Mouse (Mus musculus): ENCODE results near the gene Nfkbib. TPM values are rescaled to one million over a fixed set of nuclear protein-coding genes. Genes with fewer than 3 reads are reported as not detected.
A peak's percentile ranks its signal among the peaks of the same experiment; 100 is the strongest.

Gene Nfkbib
- polyA plus RNA-seq, 1 experiment from 2014 or later, result 29.5 TPM

DNA sequence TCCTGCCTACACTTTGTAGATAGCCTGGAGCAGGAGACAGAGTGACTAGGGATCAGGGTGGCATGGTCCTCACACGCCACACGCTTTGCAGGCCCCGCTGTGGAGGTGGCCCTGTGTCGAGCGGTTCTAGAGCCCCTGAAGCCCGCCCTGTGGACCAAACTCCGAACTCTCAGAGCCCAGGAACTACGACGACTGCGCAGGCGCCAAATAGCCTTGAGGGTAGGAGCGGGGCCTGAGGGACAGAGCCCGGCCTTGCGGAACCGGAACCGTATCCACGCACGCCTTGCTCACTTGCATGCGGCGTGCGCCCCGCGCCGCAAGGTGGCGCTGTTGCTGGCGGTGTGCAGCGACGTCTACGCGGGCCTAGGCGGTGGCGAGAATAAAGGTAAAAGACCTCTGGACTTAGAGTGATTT is 29.3 kb upstream of the Nfkbib start:
- Histone ChIP-seq H3K4me3 (ENCODE audit: control insufficient read depth in 1 of 2, insufficient read depth in 1 of 2, low read depth in 1 of 2, low read length in 2 of 2) (peak overlapping the region; percentile 13 to 22; a peak in 3 of 4 replicates), H3K9ac (ENCODE audit: low read length) (peak overlapping the region; percentile 64), H3K27me3 (ENCODE audit: control insufficient read depth, insufficient read depth, low read length) (no peaks in the 10 kb centered on the region), H3K9me3 (ENCODE audit: control insufficient read depth, low read length) (no peaks in the 10 kb centered on the region), H3K36me3 (ENCODE audit: control insufficient read depth, insufficient read depth, low read length) (no peaks in the 10 kb centered on the region), H3K27ac (replicated peaks in 1 of 2; ENCODE audit: control insufficient read depth in 1 of 2, insufficient read depth in 1 of 2, low read depth in 2 of 2, low read length in 2 of 2) (peak overlapping the region; percentile 12 to 51; a peak in 3 of 4 replicates), H3K4me1 (ENCODE audit: control insufficient read depth in 2 of 2, insufficient read depth in 2 of 2, low read length in 2 of 2) (peaks cover 6 to 11% of the 10 kb centered on the region in 2 experiments; a peak in 3 of 4 replicates), H3K4me2 (ENCODE audit: low read length) (peak overlapping the region; percentile 55)
- ATAC-seq (ENCODE audit: insufficient number of reproducible peaks, insufficient read depth, low FRiP score, low read depth), result peak; percentile 59
- 14% methylated on average over 32 of the region's 32 CpGs for WGBS

DNA sequence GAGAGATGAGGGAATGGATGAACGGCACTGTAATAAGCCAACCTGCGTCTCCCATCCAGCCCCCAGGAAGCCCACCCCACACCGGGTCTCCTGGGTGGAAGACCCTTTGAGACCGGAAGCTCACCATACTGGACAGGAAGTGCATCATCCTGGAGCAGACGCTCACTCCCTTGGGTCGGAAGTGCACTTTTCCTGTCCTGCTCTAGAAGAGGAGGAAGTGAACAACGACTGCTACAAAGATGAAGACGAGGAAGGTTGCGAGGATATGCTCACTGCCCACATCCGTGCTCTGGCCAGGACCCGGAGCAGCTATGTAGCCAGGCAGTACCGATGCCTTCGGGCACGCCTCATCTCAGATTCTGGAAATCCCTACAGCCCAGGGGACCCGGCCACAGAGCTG is 28.5 kb upstream of the Nfkbib start:
- H3K9me3 ChIP-seq (ENCODE audit: control insufficient read depth, low read length), result no peaks in the 10 kb centered on the region
- WGBS, result 57% methylated on average over 15 of the region's 15 CpGs
- H3K36me3 ChIP-seq (ENCODE audit: control insufficient read depth, insufficient read depth, low read length), result no peaks in the 10 kb centered on the region
- peaks cover 3 to 9% of the 10 kb centered on the region in 2 experiments; a peak in 3 of 4 replicates for H3K4me1 ChIP-seq (ENCODE audit: control insufficient read depth in 2 of 2, insufficient read depth in 2 of 2, low read length in 2 of 2)
- peak overlapping the region in 1 of 2 experiments; percentile 13; a peak in 1 of 4 replicates for H3K4me3 ChIP-seq (ENCODE audit: control insufficient read depth in 1 of 2, insufficient read depth in 1 of 2, low read depth in 1 of 2, low read length in 2 of 2)
- 0 out of 2 replicates have a peak overlapping the region, but pooled peaks have one; percentile 64 for H3K9ac ChIP-seq (ENCODE audit: low read length)
- no peaks in the 10 kb centered on the region for H3K27me3 ChIP-seq (ENCODE audit: control insufficient read depth, insufficient read depth, low read length)
- no peak for ATAC-seq (ENCODE audit: insufficient number of reproducible peaks, insufficient read depth, low FRiP score, low read depth)
- H3K27ac ChIP-seq (replicated peaks in 1 of 2; ENCODE audit: control insufficient read depth in 1 of 2, insufficient read depth in 1 of 2, low read depth in 2 of 2, low read length in 2 of 2), result peak overlapping the region; percentile 25 to 51; a peak in 2 of 4 replicates
- peak overlapping the region; percentile 55 for H3K4me2 ChIP-seq (ENCODE audit: low read length)

DNA sequence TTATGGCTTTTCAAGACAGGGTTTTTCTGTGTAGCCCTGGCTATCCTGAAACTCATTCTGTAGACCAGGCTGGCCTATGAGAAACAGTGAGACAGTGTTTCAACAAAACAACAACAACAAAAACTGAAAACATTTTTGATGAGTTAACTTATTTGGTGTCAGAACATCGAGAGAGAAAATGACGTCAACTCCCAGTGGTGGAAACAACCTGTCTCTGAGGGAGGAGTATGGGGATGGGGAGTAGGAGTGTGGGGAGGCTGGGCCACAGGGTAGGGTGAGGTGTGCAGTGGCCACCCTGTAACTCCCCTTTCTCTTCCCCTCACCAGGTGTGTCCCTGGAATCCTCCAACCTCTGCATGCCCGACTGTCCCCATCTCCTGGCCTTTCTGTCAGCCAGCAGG is 27.2 kb upstream of the Nfkbib start:
- no peak overlapping the region for H3K9ac ChIP-seq (ENCODE audit: low read length)
- 80% methylated on average over 3 of the region's 3 CpGs for WGBS
- no peaks in the 10 kb centered on the region for H3K27me3 ChIP-seq (ENCODE audit: control insufficient read depth, insufficient read depth, low read length)
- peaks cover 3 to 9% of the 10 kb centered on the region in 2 experiments; a peak in 3 of 4 replicates for H3K4me1 ChIP-seq (ENCODE audit: control insufficient read depth in 2 of 2, insufficient read depth in 2 of 2, low read length in 2 of 2)
- no peak overlapping the region for H3K4me3 ChIP-seq (ENCODE audit: control insufficient read depth in 1 of 2, insufficient read depth in 1 of 2, low read depth in 1 of 2, low read length in 2 of 2)
- H3K4me2 ChIP-seq (ENCODE audit: low read length), result no peak overlapping the region
- ATAC-seq (ENCODE audit: insufficient number of reproducible peaks, insufficient read depth, low FRiP score, low read depth), result no peak
- no peaks in the 10 kb centered on the region for H3K9me3 ChIP-seq (ENCODE audit: control insufficient read depth, low read length)
- no peaks in the 10 kb centered on the region for H3K36me3 ChIP-seq (ENCODE audit: control insufficient read depth, insufficient read depth, low read length)
- H3K27ac ChIP-seq (replicated peaks in 1 of 2; ENCODE audit: control insufficient read depth in 1 of 2, insufficient read depth in 1 of 2, low read depth in 2 of 2, low read length in 2 of 2), result no peak overlapping the region

DNA sequence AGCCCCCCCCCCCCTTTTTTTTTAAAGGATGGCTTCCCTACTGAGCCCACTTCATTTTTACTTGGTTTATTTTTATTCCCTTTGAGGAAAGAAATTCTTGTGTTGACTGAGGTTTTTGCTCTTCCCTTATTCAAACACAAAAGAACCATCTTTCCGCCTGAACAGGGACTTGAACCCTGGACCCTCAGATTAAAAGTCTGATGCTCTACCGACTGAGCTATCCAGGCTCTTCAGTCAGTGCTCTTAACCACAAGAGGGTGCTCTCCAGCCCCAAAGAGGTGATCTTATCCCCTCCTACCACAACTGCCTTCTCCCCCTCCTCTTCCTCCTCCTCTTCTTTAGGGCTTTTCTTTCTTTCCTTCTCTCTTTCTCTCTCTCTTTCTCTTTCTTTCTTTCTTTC is 26.5 kb upstream of the Nfkbib start:
- Histone ChIP-seq H3K9me3 (ENCODE audit: control insufficient read depth, low read length) (no peaks in the 10 kb centered on the region), H3K4me1 (ENCODE audit: control insufficient read depth in 2 of 2, insufficient read depth in 2 of 2, low read length in 2 of 2) (peaks cover 3 to 9% of the 10 kb centered on the region in 2 experiments; a peak in 3 of 4 replicates), H3K4me3 (ENCODE audit: control insufficient read depth in 1 of 2, insufficient read depth in 1 of 2, low read depth in 1 of 2, low read length in 2 of 2) (no peak overlapping the region), H3K4me2 (ENCODE audit: low read length) (no peak overlapping the region), H3K9ac (ENCODE audit: low read length) (no peak overlapping the region), H3K27ac (replicated peaks in 1 of 2; ENCODE audit: control insufficient read depth in 1 of 2, insufficient read depth in 1 of 2, low read depth in 2 of 2, low read length in 2 of 2) (no peak overlapping the region), H3K27me3 (ENCODE audit: control insufficient read depth, insufficient read depth, low read length) (no peaks in the 10 kb centered on the region), H3K36me3 (ENCODE audit: control insufficient read depth, insufficient read depth, low read length) (no peaks in the 10 kb centered on the region)
- 26% methylated on average over 2 of the region's 2 CpGs for WGBS
- ATAC-seq (ENCODE audit: insufficient number of reproducible peaks, insufficient read depth, low FRiP score, low read depth), result no peak

DNA sequence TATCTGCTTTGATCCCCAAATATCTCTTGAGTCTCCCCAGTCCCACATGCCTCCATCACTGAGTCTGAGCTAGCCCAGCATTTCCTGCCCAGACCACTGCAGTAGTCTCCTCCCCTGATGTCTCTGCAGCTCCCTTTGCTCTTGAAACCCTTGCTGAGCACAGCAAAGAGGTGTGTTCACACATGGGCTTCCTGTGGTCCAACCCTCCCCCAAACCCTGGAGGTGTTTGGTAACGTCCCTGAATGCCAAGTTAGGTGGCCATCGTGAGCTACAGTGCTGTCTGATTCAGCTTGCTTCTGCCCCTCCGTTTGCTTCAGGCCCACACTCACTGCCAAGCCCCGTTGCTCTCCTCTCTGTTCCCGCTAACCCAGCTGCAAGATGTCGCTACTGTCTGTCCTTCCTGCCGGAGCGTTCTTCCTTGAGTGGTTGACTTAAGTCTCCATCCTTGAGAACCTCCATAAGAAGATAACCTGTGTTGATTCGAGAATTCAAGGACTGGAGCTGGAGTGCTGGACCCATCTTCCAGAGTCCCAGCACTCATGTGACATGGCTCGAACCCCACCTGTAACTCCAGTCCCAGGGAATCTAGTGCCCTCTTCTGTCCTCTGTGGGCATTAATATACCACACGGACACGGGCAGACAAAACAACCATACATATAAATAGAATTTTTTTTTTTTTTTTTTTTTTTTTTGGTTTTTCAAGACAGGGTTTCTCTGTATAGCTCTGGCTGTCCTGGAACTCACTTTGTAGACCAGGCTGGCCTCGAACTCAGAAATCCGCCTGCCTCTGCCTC is 25.3 kb upstream of the Nfkbib start:
- H3K27ac ChIP-seq (replicated peaks in 1 of 2; ENCODE audit: control insufficient read depth in 1 of 2, insufficient read depth in 1 of 2, low read depth in 2 of 2, low read length in 2 of 2), result no peak overlapping the region
- no peak overlapping the region for H3K9ac ChIP-seq (ENCODE audit: low read length)
- H3K9me3 ChIP-seq (ENCODE audit: control insufficient read depth, low read length), result no peaks in the 10 kb centered on the region
- H3K4me2 ChIP-seq (ENCODE audit: low read length), result no peak overlapping the region
- H3K36me3 ChIP-seq (ENCODE audit: control insufficient read depth, insufficient read depth, low read length), result 0 out of 2 replicates have a peak, but pooled peaks cover 6% of the 10 kb centered on the region
- no peak overlapping the region for H3K4me3 ChIP-seq (ENCODE audit: control insufficient read depth in 1 of 2, insufficient read depth in 1 of 2, low read depth in 1 of 2, low read length in 2 of 2)
- H3K27me3 ChIP-seq (ENCODE audit: control insufficient read depth, insufficient read depth, low read length), result no peaks in the 10 kb centered on the region
- peaks cover 3 to 9% of the 10 kb centered on the region in 2 experiments; a peak in 3 of 4 replicates for H3K4me1 ChIP-seq (ENCODE audit: control insufficient read depth in 2 of 2, insufficient read depth in 2 of 2, low read length in 2 of 2)
- WGBS, result 61% methylated on average over 12 of the region's 14 CpGs
- no peak for ATAC-seq (ENCODE audit: insufficient number of reproducible peaks, insufficient read depth, low FRiP score, low read depth)

- no peak overlapping the region for H3K27ac ChIP-seq (replicated peaks in 1 of 2; ENCODE audit: control insufficient read depth in 1 of 2, insufficient read depth in 1 of 2, low read depth in 2 of 2, low read length in 2 of 2)
- H3K4me2 ChIP-seq (ENCODE audit: low read length), result no peak overlapping the region
- ATAC-seq (ENCODE audit: insufficient number of reproducible peaks, insufficient read depth, low FRiP score, low read depth), result no peak
- no peak overlapping the region for H3K4me3 ChIP-seq (ENCODE audit: control insufficient read depth in 1 of 2, insufficient read depth in 1 of 2, low read depth in 1 of 2, low read length in 2 of 2)
- H3K4me1 ChIP-seq (ENCODE audit: control insufficient read depth in 2 of 2, insufficient read depth in 2 of 2, low read length in 2 of 2), result peaks cover 0 to 7% of the 10 kb centered on the region in 2 experiments; a peak in 3 of 4 replicates
- H3K9me3 ChIP-seq (ENCODE audit: control insufficient read depth, low read length), result no peaks in the 10 kb centered on the region
- 0 out of 2 replicates have a peak, but pooled peaks cover 6% of the 10 kb centered on the region for H3K36me3 ChIP-seq (ENCODE audit: control insufficient read depth, insufficient read depth, low read length)
- no peaks in the 10 kb centered on the region for H3K27me3 ChIP-seq (ENCODE audit: control insufficient read depth, insufficient read depth, low read length)
- no peak overlapping the region for H3K9ac ChIP-seq (ENCODE audit: low read length)
These were observed 24.4 kb upstream of the Nfkbib start for GRCm38 (mm10) chr7:28791706-28792105.

GRCm38 (mm10) chr7:28790066-28790806 is 22.9 kb upstream of the Nfkbib start:
- H3K9ac ChIP-seq (ENCODE audit: low read length), result no peak overlapping the region
- H3K4me2 ChIP-seq (ENCODE audit: low read length), result no peak overlapping the region
- no peaks in the 10 kb centered on the region for H3K4me1 ChIP-seq (ENCODE audit: control insufficient read depth in 2 of 2, insufficient read depth in 2 of 2, low read length in 2 of 2)
- ATAC-seq (ENCODE audit: insufficient number of reproducible peaks, insufficient read depth, low FRiP score, low read depth), result no peak
- H3K27me3 ChIP-seq (ENCODE audit: control insufficient read depth, insufficient read depth, low read length), result no peaks in the 10 kb centered on the region
- WGBS, result 55% methylated on average over 8 of the region's 8 CpGs
- no peak overlapping the region for H3K27ac ChIP-seq (replicated peaks in 1 of 2; ENCODE audit: control insufficient read depth in 1 of 2, insufficient read depth in 1 of 2, low read depth in 2 of 2, low read length in 2 of 2)
- peaks cover 16% of the 10 kb centered on the region for H3K36me3 ChIP-seq (ENCODE audit: control insufficient read depth, insufficient read depth, low read length)
- H3K9me3 ChIP-seq (ENCODE audit: control insufficient read depth, low read length), result no peaks in the 10 kb centered on the region
- no peak overlapping the region for H3K4me3 ChIP-seq (ENCODE audit: control insufficient read depth in 1 of 2, insufficient read depth in 1 of 2, low read depth in 1 of 2, low read length in 2 of 2)
